Mouse (Mus musculus) CH12F3 (cell line): Measurements from ENCODE around the gene Lama4.

Source experiments
- in situ Hi-C: fragments of 300-500 bp; cut with MboI; formaldehyde crosslinking; loops from 2 replicates; pipeline ENCODE4 v1.14.3; 2020; ENCODE audit warnings: low sequenced_read_pairs

Gene Lama4

DNA sequence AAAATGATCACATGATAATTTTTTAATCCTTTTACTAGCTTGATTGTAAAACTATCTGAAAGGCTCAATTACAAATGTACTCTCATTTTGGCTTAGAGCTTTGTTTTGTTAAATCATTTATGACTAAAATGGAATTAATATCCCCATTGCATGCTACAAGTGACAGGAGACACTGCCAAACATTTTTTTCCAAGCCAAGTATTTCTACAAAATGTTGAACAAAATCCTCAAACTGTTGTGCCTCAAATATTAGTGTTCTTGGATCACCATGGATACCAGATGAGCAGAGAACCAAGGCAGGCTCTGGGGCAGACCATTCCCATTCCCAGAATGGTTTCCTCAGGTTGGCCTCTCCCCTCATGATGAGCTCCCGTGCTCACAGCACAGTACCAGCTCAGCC lies 79.8 kb downstream of the Lama4 start:
- in situ Hi-C loops = no loop called here

DNA sequence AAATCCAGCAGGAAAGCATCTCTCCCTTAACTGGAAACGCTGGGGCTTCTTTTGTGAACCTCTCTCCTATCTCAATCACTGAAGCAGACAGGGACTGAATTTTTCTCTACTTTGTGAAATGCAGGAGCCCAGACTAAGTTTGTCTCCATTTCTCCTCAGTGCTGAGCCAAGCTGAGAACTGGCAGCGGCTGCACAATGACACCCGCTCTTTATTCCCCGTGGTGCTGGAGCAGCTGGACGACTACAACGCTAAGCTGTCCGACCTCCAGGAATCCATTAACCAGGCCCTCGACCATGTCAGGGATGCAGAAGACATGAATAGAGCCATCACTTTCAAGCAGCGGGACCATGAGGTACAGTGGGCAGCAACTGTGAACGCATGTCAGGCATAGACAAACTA lies 82.5 kb downstream of the Lama4 start:
- in situ Hi-C loops = no loop called here

DNA sequence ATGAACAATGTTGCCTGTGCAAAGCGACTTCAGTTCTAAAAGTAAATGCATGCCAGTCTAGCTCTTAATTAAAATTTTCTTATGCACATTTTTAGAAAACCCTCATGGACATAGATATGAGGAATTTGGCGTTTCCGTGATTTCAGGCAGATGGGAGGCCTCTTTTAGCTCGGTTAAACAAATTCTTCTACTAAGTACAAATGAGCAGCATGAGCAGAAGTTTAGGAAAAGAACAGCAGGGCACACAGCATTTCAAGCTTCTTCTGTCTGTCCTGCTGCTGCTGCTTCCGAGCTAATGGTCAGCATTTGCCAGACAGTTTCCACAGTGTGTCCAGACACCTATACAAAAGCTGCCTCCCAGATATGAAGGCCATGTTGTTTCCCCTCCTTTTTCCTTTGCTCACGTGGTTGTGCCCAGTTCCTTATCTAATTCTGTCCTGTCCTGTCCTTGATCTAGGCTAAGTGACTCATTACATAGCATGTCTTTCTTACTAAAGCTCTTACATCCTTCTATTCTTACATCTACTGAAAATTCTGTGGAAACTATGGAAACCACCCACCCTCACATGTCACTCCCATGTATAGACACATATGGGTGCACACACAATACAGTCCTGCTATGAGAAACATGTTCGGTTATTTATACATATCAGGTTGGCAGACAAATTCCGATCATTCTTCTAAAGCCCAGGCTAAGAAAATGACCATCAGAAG lies 84.4 kb downstream of the Lama4 start:
- in situ Hi-C loops = no loop called here

DNA sequence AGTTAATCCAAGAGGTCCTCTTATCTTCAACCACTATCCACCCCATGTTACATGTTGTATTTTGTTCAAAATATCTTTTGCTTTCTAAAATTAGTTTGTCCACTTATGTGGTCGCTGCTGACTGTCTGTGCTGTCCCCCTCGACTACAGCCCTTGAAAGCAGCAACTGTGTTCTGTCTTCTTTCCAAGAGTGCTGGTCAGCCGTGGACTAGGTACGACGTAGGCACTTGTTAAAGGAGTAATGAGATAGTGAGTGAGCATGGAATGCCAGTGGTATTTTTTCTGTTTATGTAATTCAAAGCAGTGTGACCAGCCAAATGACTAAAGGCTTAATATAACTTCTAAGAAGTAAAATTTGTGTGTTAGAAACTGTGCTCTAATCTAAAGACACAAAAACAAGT lies 90.7 kb downstream of the Lama4 start:
- in situ Hi-C loops = no loop called here

DNA sequence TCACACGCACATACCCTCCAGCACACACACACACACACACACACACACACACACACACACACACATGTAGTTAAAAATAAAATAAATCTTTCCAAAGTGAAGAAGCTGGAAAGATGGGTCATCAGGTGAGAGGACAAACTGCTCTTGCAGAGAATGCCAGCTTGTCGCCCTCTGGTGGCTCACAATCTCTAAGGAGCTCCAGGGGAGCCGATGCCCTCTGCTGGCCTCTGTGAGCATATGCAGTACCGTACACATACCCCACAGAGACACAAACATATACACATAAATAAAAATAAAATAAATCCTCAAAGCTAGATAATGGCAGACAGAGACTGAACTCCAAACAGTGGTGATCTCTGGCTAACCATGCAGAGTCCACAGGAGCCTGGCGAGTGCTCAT lies 99.4 kb downstream of the Lama4 start:
- in situ Hi-C loops = no loop called here

DNA sequence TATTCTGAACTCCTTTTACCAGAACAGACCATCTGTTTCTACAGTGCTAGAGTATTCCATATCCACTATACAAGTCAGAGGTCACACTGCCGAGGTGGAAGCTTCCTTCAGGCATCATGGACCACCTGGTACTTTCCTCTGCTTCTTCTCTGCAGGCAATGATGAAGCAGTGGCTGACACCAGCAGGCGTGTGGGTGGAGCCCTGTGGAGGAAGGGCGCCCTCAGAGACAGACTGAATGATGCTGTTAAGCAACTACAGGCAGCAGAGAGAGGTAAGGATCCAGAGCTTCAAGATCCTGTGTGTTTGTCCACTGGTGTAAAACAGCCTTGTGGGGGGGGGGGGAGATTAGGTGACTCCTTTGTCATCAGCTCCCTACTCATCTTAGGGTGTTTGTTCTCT lies 100.1 kb downstream of the Lama4 start:
- in situ Hi-C loops = no loop called here

DNA sequence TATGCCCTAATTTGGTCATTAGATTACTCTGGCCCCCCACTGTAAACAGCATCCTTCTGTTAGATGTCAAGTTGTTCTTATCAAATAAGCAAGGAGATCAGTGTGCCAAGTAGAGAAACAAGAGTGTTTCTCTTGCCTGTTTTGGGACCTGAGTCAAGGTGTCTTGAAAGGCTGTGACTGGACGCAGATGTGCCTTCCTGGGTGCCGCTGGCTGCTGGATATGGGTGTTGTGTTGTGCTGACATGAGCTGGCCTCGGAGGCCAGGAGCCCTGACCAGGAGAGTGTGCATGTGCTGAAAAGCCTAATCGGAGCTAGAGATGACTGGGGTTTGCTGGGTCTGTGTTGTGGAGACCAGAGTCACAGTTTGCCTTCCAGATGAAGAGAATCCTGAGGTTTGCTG lies 100.7 kb downstream of the Lama4 start:
- in situ Hi-C loops = no loop called here

DNA sequence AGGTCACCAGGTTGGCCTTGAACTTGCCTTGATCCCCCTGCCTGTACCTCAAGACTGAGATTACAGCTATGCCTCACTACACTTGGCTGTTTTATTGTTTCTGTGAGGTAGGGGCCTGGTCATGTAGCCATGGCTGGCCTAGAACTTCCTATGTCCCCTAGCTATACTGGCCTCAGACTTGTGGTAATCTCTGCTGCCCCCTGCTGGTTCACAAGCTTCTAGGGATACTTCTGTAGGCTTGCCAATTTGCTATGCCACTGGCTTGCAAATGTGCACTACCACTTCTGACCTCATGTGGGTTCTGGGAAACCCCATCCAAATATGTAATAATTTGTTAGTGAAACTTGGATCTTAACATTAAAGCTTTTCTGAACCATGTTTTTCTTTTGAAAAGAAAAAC lies 101.6 kb downstream of the Lama4 start:
- in situ Hi-C loops = no loop called here

DNA sequence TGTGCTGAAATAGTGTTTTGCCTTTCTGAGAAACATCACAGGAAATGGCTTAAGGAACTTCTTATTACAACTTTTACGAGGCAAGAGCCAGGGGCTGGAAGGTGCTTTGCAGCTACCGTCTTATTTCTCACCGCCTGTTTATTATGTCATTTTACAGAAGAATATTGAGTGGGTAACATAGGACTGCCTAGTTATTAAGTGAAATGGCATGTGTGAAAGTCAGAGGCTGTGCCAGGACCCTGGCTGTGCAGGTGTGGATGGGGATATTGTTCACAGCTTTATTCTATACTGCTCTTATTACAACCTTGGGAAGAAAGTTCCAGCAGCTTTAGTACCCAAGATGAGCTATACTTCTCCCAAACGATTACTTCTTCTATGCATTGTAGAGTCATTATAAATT lies 106.7 kb downstream of the Lama4 start:
- in situ Hi-C loops = no loop called here

DNA sequence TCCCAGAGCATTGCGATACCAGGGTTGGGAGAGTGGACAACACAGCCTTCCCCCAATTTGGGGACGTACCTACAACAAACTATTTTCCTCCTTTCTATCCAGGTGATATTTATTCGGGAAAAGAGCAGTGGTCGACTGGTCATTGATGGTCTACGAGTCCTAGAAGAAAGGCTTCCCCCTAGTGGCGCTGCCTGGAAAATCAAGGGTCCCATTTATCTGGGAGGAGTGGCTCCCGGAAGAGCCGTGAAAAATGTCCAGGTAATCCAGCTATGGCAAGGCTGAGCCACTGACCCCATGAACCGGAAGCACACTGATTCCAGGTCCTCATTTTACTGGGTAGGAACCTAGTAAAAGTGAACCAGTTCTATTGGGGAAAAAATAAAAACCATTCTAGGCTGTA lies 131.7 kb downstream of the Lama4 start:
- in situ Hi-C loops = no loop called here

DNA sequence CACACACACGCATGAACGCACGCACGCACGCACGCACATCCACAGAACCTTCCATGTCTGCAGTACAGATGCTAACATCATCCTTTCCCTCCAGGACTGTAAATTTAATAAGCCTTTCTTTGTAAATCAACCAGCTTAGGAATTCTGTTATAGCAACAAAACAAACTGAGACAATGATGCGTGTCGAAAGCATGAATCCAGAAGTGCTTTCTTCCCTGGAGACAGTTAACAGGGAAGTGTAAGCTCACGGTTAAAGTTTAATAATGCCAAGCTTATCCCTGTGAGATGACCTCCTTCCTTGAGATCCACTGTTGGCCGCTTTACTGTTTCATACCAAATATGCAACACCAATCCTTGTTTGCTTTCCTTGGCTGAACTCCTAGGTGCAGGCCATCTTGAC lies 133.4 kb downstream of the Lama4 start:
- in situ Hi-C loops = no loop called here

DNA sequence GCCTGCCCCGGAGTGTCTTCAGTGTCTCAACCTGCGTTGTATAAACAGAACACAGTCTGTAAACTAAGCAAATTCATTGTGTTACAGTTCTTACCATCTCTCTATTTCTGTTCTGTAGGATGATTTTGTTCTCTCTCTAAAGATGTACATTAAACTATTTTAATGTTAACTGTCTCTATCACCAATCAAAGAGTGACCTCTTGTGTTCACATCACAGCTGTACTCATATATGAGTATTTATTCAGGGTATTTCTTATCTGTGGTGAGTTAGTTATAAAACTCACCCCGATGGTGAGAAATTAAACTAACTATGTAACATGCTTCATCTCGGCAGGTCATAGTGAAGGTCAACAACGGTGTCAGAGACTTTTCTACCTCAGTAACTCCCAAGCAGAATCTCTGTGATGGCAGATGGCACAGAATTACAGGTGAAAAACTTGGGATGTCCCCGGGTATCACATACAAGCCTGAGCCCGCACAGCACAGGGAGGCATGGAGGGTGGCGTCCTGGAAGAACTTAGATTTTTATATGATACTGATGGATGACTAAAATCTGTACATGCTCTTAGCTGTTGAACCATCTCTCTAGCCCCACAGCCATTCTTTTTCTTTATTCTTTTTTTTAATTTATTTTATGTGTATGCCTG lies 139.6 kb downstream of the Lama4 start:
- in situ Hi-C loops = no loop called here

DNA sequence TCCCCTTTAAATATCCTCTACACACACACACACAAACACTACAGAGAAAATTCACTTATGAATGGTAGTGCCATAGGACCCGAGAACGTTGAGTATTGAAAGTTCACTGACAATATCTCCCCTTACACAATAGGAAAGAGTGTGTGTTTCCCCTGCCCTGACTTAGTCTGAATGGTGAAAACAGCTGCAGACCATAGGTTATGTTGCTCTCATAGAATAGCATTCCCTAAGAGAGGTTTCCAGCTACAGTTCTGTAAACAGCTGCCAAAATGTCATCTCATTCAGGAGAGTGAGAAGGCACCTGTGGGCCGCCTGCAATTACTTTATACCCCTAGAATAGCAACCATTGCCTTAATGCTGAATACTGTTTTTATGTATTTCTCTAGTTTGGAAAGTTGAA lies 141.1 kb downstream of the Lama4 start:
- in situ Hi-C loops = no loop called here

DNA sequence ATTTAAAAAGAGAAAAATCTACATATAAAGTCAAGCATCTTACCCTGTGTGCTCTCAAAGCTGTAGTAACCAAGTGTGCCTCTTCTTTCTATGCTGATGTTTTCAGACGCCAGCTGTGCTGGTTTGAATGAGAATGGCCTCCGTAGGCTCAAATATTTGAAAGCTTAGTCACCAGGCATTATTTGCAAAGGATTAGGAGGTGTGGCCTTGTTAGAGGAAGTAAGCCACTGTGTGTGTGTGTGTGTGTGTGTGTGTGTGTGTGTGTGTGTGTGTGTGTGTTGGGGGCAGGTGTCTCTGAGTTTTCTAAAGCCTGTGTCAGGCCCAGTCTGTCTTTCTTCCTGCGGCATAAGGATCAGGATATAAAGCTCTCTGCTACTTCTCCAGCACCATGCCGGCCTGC lies 141.6 kb downstream of the Lama4 start:
- in situ Hi-C loops = no loop called here

DNA sequence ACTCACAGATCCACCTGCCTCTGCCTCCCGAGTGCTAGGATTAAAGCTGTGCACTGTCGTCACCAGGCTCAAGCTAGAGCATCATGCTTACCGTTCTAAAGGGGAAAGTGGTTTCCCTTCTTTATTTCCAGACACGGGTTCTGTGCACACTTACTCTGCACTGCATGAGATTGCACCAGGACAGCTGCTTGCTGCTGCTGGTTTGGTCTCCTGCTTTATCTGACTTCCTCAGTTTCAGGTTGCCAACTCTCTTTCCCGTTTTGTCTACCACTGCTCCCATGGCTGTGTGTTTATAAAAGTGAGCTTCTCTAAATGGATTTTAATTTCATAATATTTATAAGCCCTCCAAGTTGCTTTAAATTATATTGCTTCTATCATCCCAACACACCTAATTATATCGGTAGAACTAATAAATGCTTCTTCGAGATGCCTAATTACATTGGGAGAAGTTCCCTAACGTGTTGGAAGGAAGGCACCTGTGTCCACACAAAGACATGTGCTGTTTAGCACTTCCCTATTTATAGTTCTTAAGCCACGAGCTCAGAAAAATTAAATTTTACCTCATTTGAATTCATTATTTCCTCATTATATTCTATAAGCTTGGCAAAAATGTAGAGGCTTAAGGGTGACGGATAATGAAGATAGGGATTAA lies 143.6 kb downstream of the Lama4 start:
- in situ Hi-C loops = no loop called here

DNA sequence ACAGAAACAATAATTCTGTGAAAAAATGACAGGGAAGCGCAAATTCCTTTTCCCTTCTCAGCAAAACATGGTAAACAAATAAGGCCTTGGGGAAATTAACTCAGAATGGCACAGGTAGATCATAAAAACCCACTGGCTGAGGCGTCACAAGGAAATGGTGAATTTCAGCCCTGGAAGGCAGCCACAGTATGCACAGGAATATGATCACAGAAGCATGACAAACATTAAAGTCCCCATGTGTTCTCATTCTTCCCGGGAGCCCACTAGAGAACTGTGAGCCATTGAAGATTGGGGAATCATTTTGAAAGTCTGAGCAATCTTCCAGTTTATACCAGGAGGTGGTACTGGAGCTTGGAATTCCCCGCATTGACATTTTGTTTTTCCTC lies 144.2 kb downstream of the Lama4 start:
- in situ Hi-C loops = no loop called here

DNA sequence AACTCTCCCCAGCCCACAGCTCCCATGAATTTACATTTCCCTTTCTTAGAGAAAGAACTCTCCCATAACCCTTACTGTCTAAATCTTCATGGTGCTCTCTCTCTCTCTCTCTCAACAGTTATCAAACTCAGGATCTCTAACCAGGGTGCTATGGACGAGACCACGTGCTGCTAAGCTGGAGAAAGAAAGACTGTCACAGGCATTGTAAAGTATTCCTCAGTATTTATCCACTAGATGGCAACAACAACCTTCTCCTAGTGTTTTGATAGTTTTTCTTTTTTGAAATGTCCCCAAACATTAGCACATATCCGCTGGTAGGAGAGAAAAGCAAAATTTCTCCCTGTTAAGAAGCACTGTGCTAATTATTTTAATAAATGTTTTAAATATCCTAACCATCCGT lies 156.1 kb downstream of the Lama4 start:
- in situ Hi-C loops = no loop called here

DNA sequence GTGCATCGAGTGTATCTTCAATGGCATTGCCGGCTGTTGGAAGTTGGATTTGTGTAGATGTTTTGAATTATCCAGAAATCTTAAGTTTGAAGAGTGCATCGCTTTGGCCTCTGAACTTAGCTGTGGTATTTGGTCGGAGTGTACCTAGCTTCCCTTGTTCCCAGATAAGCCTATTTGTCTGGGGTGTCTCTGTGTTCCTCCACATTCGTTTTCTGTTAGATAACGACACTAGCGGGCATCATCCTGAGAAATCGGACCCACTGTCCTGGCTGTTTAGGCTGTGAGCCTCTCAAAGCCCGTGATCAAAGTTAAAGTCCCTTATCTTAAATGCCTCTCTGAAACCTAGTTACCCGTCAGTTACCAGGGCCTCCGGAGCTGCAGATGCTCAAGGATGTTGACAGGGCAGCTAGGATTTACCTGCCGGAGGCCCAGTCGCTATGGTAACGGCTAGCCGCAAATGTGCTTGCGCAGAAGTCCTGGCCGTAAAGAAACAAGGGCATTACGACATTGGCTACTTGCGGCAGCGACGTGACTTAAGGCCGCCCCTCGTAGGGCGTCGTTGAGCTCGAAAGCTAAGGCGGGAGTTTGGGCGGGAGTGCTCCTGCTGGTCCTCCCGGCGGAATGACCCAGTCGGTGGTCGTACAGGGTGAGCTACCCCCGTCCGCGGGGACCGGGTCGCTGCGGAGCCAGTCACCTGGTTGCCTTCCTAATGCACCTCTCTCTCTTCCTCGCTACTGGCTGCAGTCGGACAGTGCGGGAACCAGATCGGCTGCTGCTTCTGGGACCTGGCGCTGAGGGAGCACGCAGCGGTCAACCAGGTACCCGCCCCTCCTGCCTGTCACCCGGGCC lies 168.4 kb downstream of the Lama4 start, which contains the start of the genes Fam229b and Tube1:
TSS of gene Fam229b (minus strand) at position 453 of the 849 bp plus-strand sequence.
TSS of gene Tube1 (plus strand) at position 515 of the 849 bp plus-strand sequence.
- in situ Hi-C loops = no loop called here

DNA sequence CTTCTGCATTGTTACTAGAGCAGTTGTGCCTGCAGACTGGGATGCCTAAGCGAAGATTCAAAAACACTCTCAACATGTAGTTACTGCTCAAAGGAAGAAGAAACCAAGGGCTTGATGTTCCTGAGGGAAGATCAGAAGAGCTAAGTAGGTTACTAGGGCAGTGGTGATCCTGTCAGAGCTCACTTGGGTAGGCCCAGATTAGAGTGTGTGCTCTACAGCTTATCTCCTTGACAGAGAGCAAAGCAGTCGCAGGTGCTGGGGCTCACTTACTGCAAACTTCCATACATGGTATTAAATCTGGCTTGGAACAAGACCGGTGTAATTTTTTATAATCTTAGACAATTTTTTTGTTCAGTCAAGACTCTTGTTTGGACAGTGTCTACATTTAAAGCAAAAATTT lies 172.5 kb downstream of the Lama4 start:
- in situ Hi-C loops = no loop called here

DNA sequence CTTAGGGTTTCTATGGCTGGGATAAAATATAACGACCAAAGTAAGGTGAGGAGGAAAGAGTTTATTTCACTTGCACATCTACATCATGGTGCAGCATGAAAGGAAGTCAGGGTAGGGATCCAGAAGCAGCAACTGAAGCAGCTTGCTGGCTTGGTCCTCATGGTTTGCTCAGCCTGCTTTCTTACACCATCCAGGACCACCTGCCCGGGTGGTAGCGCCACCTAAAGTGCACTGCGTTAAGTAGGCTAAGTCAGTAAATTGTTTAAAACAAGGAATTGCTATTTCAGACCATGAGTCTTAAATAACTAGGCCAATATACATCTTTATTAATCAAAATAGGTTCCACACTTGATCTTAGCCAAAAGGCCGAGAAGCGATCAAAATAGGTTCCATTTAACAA lies 173.4 kb downstream of the Lama4 start:
- in situ Hi-C loops = no loop called here

DNA sequence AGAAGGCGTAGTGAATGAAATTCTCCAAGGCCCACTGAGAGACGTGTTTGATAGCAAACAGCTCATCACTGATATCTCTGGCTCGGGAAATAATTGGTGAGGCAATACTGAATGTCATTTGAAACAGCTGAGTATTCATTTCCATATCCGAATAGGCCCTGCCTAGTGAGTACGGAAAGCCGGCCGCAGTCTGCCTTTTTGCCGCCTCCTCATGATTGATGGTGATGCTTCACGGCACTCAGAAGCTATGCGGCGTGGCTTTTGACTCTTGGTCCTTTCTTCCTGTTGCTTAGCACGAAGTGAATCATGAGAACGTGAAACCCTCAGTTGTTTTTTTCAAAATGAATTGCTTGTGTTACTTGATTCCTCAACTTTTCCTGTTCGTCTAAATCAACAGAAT lies 175.5 kb downstream of the Lama4 start:
- in situ Hi-C loops = no loop called here
